Mouse (Mus musculus): ENCODE results near the gene Alpl.

- no peak for TF ChIP-seq POLR2A (IDR thresholded peaks at IDR 0.05; ENCODE audit: control insufficient read depth, low read depth, low read length)
- no peak for TF ChIP-seq CTCF (IDR thresholded peaks at IDR 0.05; ENCODE audit: control insufficient read depth, insufficient read depth, insufficient replicate concordance, low read depth, low read length)
Observed at GRCm38 (mm10) chr4:137736220-137736701, 59.9 kb downstream of the Alpl start.

Data from testis, adult 2 months (tissue).